Mouse (Mus musculus) limb, embryonic 12.5 days (tissue): ENCODE results near the gene Trim31. TPM values are rescaled to one million over a fixed set of nuclear protein-coding genes. Genes with fewer than 3 reads are reported as not detected.

Experiments used
- ATAC-seq: fragments of 200-750 bp; cut with Nextera tagmentation; 2 replicates; pipeline ENCODE4 v1.8.0; 2017; ENCODE audit warnings: low read depth, moderate TSS enrichment; ENCODE audit not compliant: insufficient number of reproducible peaks, insufficient read depth, low FRiP score, low TSS enrichment
- H3K27ac ChIP-seq: fragments of 300-500 bp; sonication (generic); 2 replicates; pipeline ENCODE4 v1.5.1; 2016; ENCODE audit warnings: mild to moderate bottlenecking, moderate library complexity
- H3K27me3 ChIP-seq: fragments of 300-500 bp; sonication (generic); 2 replicates; pipeline ENCODE4 v1.6.1; 2016; ENCODE audit warnings: mild to moderate bottlenecking, moderate library complexity
- H3K36me3 ChIP-seq: fragments of 300-500 bp; sonication (generic); 2 replicates; pipeline ENCODE4 v1.6.1; 2016; ENCODE audit warnings: mild to moderate bottlenecking, moderate library complexity
- H3K4me1 ChIP-seq: fragments of 300-500 bp; sonication (generic); replicated peaks from 2 replicates; pipeline ENCODE4 v1.6.1; 2016
- H3K4me2 ChIP-seq: fragments of 300-500 bp; sonication (generic); 2 replicates; pipeline ENCODE4 v1.6.1; 2016; ENCODE audit warnings: mild to moderate bottlenecking, moderate library complexity
- H3K4me3 ChIP-seq: fragments of 300-500 bp; sonication (generic); replicated peaks from 2 replicates; pipeline ENCODE4 v1.5.1; 2016; ENCODE audit warnings: mild to moderate bottlenecking
- H3K9ac ChIP-seq: fragments of 300-500 bp; sonication (generic); replicated peaks from 2 replicates; pipeline ENCODE4 v1.6.1; 2016; ENCODE audit warnings: mild to moderate bottlenecking, moderate library complexity
- H3K9me3 ChIP-seq: fragments of 300-500 bp; sonication (generic); 2 replicates; pipeline ENCODE4 v1.6.1; 2016; ENCODE audit warnings: mild to moderate bottlenecking, moderate library complexity
- WGBS: fragments of 180-500 bp; shearing (Covaris S2); methylation state at CpG from one replicate; pipeline ENCODE4 v1.1.7; 2016; 5-methylcytosine and 5-hydroxymethylcytosine counted together
- polyA plus RNA-seq: library from polyadenylated mRNA; unstranded; fragments of >200 nt; fragmentation: Nextera tagmentation; extraction: Ambion mirVana; gene quantifications from 2 replicates; pipeline ENCODE4 v1.2.1, GENCODE M21; 2016

The Trim31 gene
- polyA plus RNA-seq, 1 experiment from 2014 or later: not detected

GRCm38 (mm10) chr17:36923491-36923890 is 25.6 kb downstream of the Trim31 start:
- H3K9ac ChIP-seq: no peak overlapping the region
- H3K4me2 ChIP-seq: no peak overlapping the region
- no peak for ATAC-seq
- no peaks in the 10 kb centered on the region for H3K36me3 ChIP-seq
- H3K4me1 ChIP-seq: no peaks in the 10 kb centered on the region
- H3K27ac ChIP-seq: no peak overlapping the region
- H3K4me3 ChIP-seq: no peak overlapping the region
- peaks cover 4% of the 10 kb centered on the region; the same call in 1 of the 2 replicates for H3K27me3 ChIP-seq
- H3K9me3 ChIP-seq: no peaks in the 10 kb centered on the region
- WGBS: 66% methylated on average over 4 of the region's 4 CpGs

- Histone ChIP-seq H3K9me3 (no peaks in the 10 kb centered on the region), H3K27ac (no peak overlapping the region), H3K9ac (no peak overlapping the region), H3K27me3 (no peaks in the 10 kb centered on the region), H3K36me3 (no peaks in the 10 kb centered on the region), H3K4me2 (no peak overlapping the region), H3K4me3 (no peak overlapping the region), H3K4me1 (no peaks in the 10 kb centered on the region)
- ATAC-seq: no peak
- WGBS: 52% methylated on average over 10 of the region's 10 CpGs
Measured at GRCm38 (mm10) chr17:36927496-36928120, 29.7 kb downstream of the Trim31 start.

DNA sequence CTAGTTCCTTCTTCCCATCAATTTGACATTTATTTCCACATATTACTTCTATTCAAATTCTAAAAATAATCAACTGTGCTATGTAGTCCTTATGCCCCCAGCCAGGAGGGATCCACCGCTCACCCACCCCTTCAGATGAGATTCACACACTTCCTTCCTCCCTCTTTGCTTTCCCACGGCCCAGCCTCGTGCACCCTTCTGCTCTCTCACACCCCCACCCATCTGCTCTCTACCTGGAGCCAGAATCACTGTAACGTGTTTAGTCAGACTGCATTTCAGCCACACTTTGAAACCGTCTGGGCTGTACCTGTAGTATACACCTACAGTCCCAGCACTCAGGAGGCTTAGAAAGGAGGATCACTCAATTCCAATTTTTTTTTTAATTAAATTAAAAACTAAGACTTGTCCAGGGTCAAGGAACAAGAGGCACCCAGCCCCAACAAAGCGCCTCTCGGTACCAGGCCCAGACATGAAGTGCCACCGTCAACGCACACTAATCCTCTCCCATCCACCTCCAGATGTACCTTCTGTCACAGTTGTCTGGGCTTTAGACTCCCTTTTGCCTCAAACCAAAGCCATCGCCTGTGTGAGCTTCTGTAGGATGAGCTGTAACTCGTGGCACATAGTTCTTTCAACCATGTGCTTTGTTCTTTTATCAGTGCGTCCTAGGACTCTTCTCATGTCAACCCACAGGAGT is 31.5 kb downstream of the Trim31 start:
- WGBS: 75% methylated on average over 12 of the region's 12 CpGs
- ATAC-seq: no peak
- no peak overlapping the region for H3K27ac ChIP-seq
- no peaks in the 10 kb centered on the region for H3K9me3 ChIP-seq
- no peaks in the 10 kb centered on the region for H3K36me3 ChIP-seq
- H3K27me3 ChIP-seq: peaks cover 3% of the 10 kb centered on the region; the same call in 1 of the 2 replicates
- H3K4me3 ChIP-seq: no peak overlapping the region
- no peak overlapping the region for H3K9ac ChIP-seq
- no peak overlapping the region for H3K4me2 ChIP-seq
- H3K4me1 ChIP-seq: no peaks in the 10 kb centered on the region

DNA sequence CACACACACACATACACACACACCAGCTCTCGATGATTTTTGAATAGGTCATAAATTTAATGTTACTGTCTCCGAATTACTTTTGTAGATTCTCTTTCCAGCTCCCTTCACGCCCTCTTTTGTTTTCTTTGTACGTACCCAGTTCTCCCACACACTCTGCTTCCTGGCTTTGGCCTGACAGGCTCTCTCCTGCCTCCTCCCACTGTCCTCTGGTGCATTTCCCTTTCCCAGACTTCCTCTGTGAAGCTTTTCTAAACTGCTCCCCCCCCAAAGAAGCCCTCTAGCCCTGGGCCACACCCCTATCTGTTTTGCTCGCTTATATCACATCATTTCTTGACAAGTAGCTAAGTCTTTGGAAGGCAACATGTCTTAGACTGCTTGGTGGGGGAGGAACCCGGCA is 32.3 kb downstream of the Trim31 start:
- WGBS: 72% methylated on average over 6 of the region's 6 CpGs
- Histone ChIP-seq H3K4me1 (no peaks in the 10 kb centered on the region), H3K4me3 (no peak overlapping the region), H3K4me2 (no peak overlapping the region), H3K27me3 (peaks cover 4% of the 10 kb centered on the region; the same call in 1 of the 2 replicates), H3K36me3 (no peaks in the 10 kb centered on the region), H3K27ac (no peak overlapping the region), H3K9me3 (no peaks in the 10 kb centered on the region), H3K9ac (no peak overlapping the region)
- ATAC-seq: no peak

DNA sequence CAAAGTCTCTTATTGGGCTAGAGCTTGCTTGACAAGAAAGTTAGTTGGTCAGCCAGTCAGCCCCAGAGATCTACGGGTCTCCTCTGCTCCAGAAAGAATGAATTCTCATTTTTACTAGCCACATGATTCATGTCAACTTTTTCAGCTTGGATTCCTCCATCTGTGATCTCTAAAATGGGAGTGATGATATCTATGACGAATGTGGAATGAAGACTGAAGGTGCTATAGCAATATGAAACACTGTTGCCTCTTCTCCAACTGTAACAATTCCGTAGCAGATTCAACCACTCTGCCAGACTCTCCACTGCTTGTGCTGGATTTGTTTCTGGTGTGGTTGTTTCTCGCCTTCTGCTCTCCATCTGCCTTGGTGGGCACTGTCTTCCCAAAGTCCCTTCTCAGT is 33.2 kb downstream of the Trim31 start:
- Histone ChIP-seq H3K9me3 (no peaks in the 10 kb centered on the region), H3K27me3 (peaks cover 4% of the 10 kb centered on the region; the same call in 1 of the 2 replicates), H3K27ac (no peak overlapping the region), H3K4me3 (no peak overlapping the region), H3K4me1 (no peaks in the 10 kb centered on the region), H3K4me2 (no peak overlapping the region), H3K36me3 (no peaks in the 10 kb centered on the region), H3K9ac (no peak overlapping the region)
- no peak for ATAC-seq
- WGBS: 82% methylated on average over 4 of the region's 4 CpGs

DNA sequence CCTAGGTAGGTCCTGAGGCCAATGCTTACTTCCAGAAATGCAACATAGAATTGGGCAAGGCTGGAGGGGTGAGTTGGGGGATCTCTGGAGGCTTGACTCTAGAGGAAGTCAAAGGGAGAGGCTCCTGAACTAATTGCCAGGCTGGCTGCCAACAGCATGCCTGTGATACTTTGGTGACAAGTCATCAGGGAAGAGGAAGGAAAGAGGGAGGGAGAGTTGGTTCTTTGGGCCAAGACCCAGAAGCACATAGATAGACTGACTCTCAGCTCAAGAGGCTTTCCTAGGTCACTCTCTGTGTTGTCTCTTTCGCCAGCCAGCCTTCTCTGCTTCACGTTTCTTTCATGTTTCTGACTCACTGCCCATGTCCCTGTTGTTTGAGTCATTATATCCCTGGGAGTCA is 33.9 kb downstream of the Trim31 start:
- Histone ChIP-seq H3K4me2 (no peak overlapping the region), H3K9me3 (no peaks in the 10 kb centered on the region), H3K9ac (no peak overlapping the region), H3K4me3 (no peak overlapping the region), H3K27me3 (peaks cover 4% of the 10 kb centered on the region; the same call in 1 of the 2 replicates), H3K27ac (no peak overlapping the region), H3K36me3 (no peaks in the 10 kb centered on the region), H3K4me1 (no peaks in the 10 kb centered on the region)
- no peak for ATAC-seq
- WGBS: 68% methylated on average over 2 of the region's 2 CpGs

DNA sequence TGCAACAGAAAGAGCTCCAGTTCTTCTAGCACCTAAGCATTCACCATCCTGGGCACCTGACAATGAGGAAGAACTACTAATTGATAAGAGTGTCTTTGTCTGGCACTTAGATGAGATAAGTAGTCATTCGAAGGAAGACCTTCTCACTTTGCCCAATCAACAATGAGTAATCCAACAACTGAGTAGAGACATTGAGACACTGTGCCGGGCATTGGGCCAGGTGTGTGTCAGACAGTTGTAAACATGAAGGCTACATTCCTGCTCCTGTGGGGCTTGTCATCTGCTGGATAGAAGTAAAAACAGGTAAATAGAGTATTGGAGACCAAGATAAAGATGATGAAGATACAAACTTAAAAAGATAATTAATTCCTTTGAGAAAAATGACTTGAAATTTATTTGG is 40.1 kb downstream of the Trim31 start:
- Histone ChIP-seq H3K36me3 (no peaks in the 10 kb centered on the region), H3K27me3 (peaks cover 37% of the 10 kb centered on the region), H3K4me1 (peaks cover 8% of the 10 kb centered on the region; the same call in 1 of the 2 replicates), H3K9ac (no peak overlapping the region), H3K4me2 (no peak overlapping the region), H3K27ac (no peak overlapping the region), H3K9me3 (no peaks in the 10 kb centered on the region), H3K4me3 (no peak overlapping the region)
- no peak for ATAC-seq
- WGBS: 92% methylated on average over 2 of the region's 2 CpGs

DNA sequence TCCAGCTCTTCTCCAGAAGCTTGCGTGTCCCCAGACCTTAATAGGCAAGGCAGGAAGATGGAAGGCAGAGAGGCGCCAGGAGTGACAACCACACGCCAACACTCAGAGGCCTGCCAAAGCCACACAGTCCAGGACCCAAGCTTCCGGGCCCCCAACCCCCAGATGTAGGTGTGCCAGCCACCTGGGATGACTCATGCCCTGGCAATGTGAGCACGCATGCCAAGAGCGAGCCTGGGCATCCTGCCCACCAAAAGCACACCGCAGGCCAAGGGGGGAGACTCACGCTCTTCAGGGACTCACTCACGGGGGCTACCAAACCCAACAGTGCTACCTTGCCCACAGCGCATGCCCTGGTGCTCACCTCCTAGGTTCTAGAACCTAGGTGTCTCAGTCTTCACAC is 44.5 kb downstream of the Trim31 start:
- 53% methylated on average over 10 of the region's 10 CpGs for WGBS
- no peak overlapping the region for H3K27ac ChIP-seq
- peaks cover 77% of the 10 kb centered on the region for H3K27me3 ChIP-seq
- H3K4me3 ChIP-seq: peak overlapping the region; percentile 49
- no peaks in the 10 kb centered on the region for H3K9me3 ChIP-seq
- H3K36me3 ChIP-seq: no peaks in the 10 kb centered on the region
- H3K4me2 ChIP-seq: peak overlapping the region; percentile 86
- ATAC-seq: no peak
- H3K4me1 ChIP-seq: peaks cover 19% of the 10 kb centered on the region
- no peak overlapping the region for H3K9ac ChIP-seq

DNA sequence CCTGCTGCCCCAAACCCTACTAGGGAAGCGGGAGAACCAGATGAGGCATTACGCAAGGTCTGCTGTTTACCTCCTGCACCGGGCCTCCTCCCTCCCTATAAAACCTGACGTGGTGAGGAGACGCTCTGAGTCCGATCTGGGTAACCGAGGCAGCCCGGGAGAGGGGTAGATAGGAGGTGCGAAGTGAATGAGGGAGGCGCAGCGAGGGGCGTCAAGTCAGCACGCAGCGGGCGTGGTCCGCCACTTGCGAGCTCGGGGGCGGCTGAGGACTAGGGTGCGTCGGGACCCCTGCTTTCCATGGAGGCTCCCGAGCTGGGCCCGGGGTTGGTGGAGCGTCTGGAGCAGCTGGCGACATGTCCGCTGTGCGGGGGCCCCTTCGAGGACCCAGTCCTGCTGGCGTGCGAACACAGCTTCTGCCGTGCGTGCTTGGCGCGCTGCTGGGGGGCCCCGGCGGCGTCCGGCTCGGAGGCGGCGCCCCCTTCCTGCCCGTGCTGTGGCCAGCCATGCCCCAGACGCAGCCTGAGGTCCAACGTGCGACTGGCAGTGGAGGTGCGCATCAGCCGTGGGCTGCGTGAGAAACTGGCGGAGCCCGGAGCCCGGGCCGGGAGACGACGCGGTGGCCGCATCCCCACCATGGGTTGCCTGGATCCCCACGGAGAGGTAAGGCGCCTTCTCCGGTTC is 45.0 kb downstream of the Trim31 start, which contains the start of gene Rnf39:
Rnf39 (plus strand) TSS at position 128 of the 681 bp plus-strand sequence.
- H3K27me3 ChIP-seq: peaks cover 75% of the 10 kb centered on the region
- ATAC-seq: peak; percentile 18; the same call in 1 of the 2 replicates
- WGBS: 2% methylated on average over 59 of the region's 59 CpGs

DNA sequence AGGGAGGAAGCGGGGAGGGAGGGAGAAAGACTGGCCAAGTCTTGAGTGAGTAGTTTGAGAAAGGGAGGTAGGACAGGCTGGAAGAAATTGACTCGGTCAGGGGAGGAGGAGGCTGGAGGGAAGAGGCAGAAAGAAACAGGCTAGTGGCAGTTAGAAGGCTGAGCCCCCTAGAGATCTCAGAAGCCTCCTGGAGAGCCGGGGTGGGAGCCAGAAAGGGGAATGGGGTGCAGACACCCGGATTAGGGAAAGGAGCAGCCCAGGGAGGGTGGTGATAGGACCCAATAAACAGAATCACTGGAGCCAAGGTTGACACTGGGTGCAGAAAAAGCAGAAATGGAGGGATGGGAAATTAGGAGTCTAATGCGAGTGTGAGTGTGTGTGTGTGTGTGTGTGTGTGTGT is 45.8 kb downstream of the Trim31 start:
- Histone ChIP-seq H3K27me3 (peaks cover 80% of the 10 kb centered on the region), H3K4me3 (no peak overlapping the region), H3K36me3 (peaks cover 4% of the 10 kb centered on the region), H3K4me1 (peaks cover 19% of the 10 kb centered on the region), H3K9ac (no peak overlapping the region), H3K27ac (no peak overlapping the region), H3K4me2 (peak overlapping the region; percentile 86), H3K9me3 (no peaks in the 10 kb centered on the region)
- 17% methylated on average over 5 of the region's 5 CpGs for WGBS
- ATAC-seq: no peak

More for the DNA sequence above, 45.0 kb downstream of the Trim31 start, which contains the start of gene Rnf39:
- Histone ChIP-seq H3K27ac (no peak within 1 kb of the TSS), H3K4me1 (peaks cover 19% of the 10 kb centered on the region), H3K9ac (peak within 1 kb of the TSS; percentile 59), H3K4me2 (peak within 1 kb of the TSS; percentile 86), H3K9me3 (no peaks in the 10 kb centered on the region), H3K36me3 (no peaks in the 10 kb centered on the region), H3K4me3 (peak within 1 kb of the TSS; percentile 49)

GRCm38 (mm10) chr17:36944121-36944775 is 46.3 kb downstream of the Trim31 start:
- ATAC-seq: no peak
- no peak overlapping the region for H3K27ac ChIP-seq
- peaks cover 10% of the 10 kb centered on the region for H3K36me3 ChIP-seq
- H3K9me3 ChIP-seq: no peaks in the 10 kb centered on the region
- peaks cover 19% of the 10 kb centered on the region for H3K4me1 ChIP-seq
- peak overlapping the region; percentile 86; the same call in 1 of the 2 replicates for H3K4me2 ChIP-seq
- no peak overlapping the region for H3K9ac ChIP-seq
- no peak overlapping the region for H3K4me3 ChIP-seq
- peaks cover 77% of the 10 kb centered on the region for H3K27me3 ChIP-seq
- WGBS: 4% methylated on average over 9 of the region's 9 CpGs
